Mouse (Mus musculus): ENCODE measurements at regions not wholly inside any gene's neighbourhood (a gene's known extent, or its start where the extent isn't known, plus 50 kb on each side); places are given as distances from the start of the nearest gene placed in this dataset.

GRCm38 (mm10) chr3:127948326-127948725 lies 52.2 kb upstream of the Fam241a start:
- DNase-seq (ENCODE audit: low spot score in 2 of 2): no peak
- intact Hi-C loops (cut with DNase I): loop anchor here (2.0 to 10.0 kb wide), 4 partner anchors 96 to 374 kb away; no protein-coding TSS in a partner anchor
